Mouse (Mus musculus) 416B (cell line): ENCODE data around the gene Lman1l.

Source experiments
- DNase-seq: peaks from one replicate; pipeline ENCODE4 v3.0.0; 2011; ENCODE audit warnings: low read depth

Lman1l gene

GRCm38 (mm10) chr9:57577144-57577849, 43.3 kb downstream of the Lman1l start:
- peak; percentile 89 for DNase-seq

GRCm38 (mm10) chr9:57575577-57575976, 45.0 kb downstream of the Lman1l start:
- DNase-seq: no peak

GRCm38 (mm10) chr9:57574397-57574796, 46.2 kb downstream of the Lman1l start:
- DNase-seq: no peak

GRCm38 (mm10) chr9:57568500-57568899, 52.1 kb downstream of the Lman1l start:
- no peak for DNase-seq

- no peak for DNase-seq
Measured at GRCm38 (mm10) chr9:57566846-57567245, 53.7 kb downstream of the Lman1l start.

GRCm38 (mm10) chr9:57565741-57566221, 54.8 kb downstream of the Lman1l start:
- DNase-seq: peak; percentile 62

- no peak for DNase-seq
Measured at GRCm38 (mm10) chr9:57564609-57565008, 56.0 kb downstream of the Lman1l start.

GRCm38 (mm10) chr9:57562896-57563372, 57.6 kb downstream of the Lman1l start:
- peak; percentile 96 for DNase-seq

- DNase-seq: peak; percentile 47
Measured at GRCm38 (mm10) chr9:57561711-57562099, 58.9 kb downstream of the Lman1l start.

GRCm38 (mm10) chr9:57560861-57561710, 59.5 kb downstream of the Lman1l start, which contains the start of gene Scamp2:
Scamp2 (plus strand) TSS chr9:57560943.
- DNase-seq: peak; percentile 97

- no peak for DNase-seq
Measured at GRCm38 (mm10) chr9:57560263-57560662, 60.3 kb downstream of the Lman1l start.

- no peak for DNase-seq
Measured at GRCm38 (mm10) chr9:57559568-57559967, 61.0 kb downstream of the Lman1l start.

GRCm38 (mm10) chr9:57558625-57559024, 61.9 kb downstream of the Lman1l start:
- no peak for DNase-seq

- no peak for DNase-seq
Measured at GRCm38 (mm10) chr9:57557215-57557614, 63.4 kb downstream of the Lman1l start.
